Mouse (Mus musculus) megakaryocyte-erythroid progenitor cell, adult 5 weeks (primary cell): Measurements from ENCODE around the gene Igf2r. TPM values are rescaled to one million over a fixed set of nuclear protein-coding genes. Genes with fewer than 3 reads are reported as not detected.

Experiments
- polyA plus RNA-seq: library from polyadenylated mRNA; stranded (reverse); fragments of >175 nt; gene quantifications from 2 replicates; pipeline ENCODE4 v1.2.3, GENCODE M21; 2012

Gene Igf2r
- polyA plus RNA-seq = 0.89 and 1.3 TPM in 2 replicates

GRCm38 (mm10) chr17:12769380-12769921 is at the start of gene Igf2r:
Gene Igf2r (minus strand): TSS chr17:12769664.

GRCm38 (mm10) chr17:12675646-12676045 is 93.8 kb downstream of the Igf2r start, which contains the start of gene Slc22a1:
Gene Slc22a1 (minus strand): TSS chr17:12675829.

Other genes with a start within 250 kb of the Igf2r start
- gene Slc22a2, start 185.5 kb downstream of the Igf2r start, polyA plus RNA-seq = not detected in 2 replicates
- gene Slc22a1, start 93.8 kb downstream of the Igf2r start, polyA plus RNA-seq = not detected in 2 replicates
- not detected in 2 replicates for gene Mas1, start 98.5 kb upstream of the Igf2r start, polyA plus RNA-seq
- not detected in 2 replicates for gene Mrgprh, start 106.4 kb upstream of the Igf2r start, polyA plus RNA-seq
- 0.12 TPM in 1 of 2 replicates, not detected in the other for gene Pnldc1, start 140.6 kb upstream of the Igf2r start, polyA plus RNA-seq
- gene Tcp1, start 146.0 kb upstream of the Igf2r start, polyA plus RNA-seq = 30.8 and 34.7 TPM in 2 replicates
- gene Mrpl18, start 146.7 kb upstream of the Igf2r start, polyA plus RNA-seq = 83.5 and 85.3 TPM in 2 replicates
- gene Acat3, start 170.9 kb upstream of the Igf2r start, polyA plus RNA-seq = 0.22 and 0.44 TPM in 2 replicates
- 3.9 and 4.6 TPM in 2 replicates for gene Acat2, start 191.1 kb upstream of the Igf2r start, polyA plus RNA-seq
- gene Wtap, start 224.5 kb upstream of the Igf2r start, polyA plus RNA-seq = 27.4 and 28.9 TPM in 2 replicates
- gene Sod2, start 237.2 kb upstream of the Igf2r start, polyA plus RNA-seq = 313 and 341 TPM in 2 replicates